Mouse (Mus musculus): Measurements from ENCODE around the gene Pik3c2b.

GRCm38 (mm10) chr1:133071666-133072381 is 26.4 kb downstream of the Pik3c2b start:
- TF ChIP-seq CTCF (IDR thresholded peaks at IDR 0.05; ENCODE audit: low read depth) (no peak), EP300 (IDR thresholded peaks at IDR 0.05; ENCODE audit: low read depth) (no peak)
